Mouse (Mus musculus): ENCODE results near the gene Vmn1r215.
"Not testable (repeated sequence)": the region's sequence is repeated elsewhere in the genome, so short reads cannot be mapped to it uniquely, and the experiment has no call there.

Gene Vmn1r215

GRCm38 (mm10) chr13:23067725-23068124, at the start of gene Vmn1r215:
TSS of gene Vmn1r215 (plus strand) at chr13:23068025.
- DNase-seq (ENCODE audit: low read depth, low spot score): no peak

DNA sequence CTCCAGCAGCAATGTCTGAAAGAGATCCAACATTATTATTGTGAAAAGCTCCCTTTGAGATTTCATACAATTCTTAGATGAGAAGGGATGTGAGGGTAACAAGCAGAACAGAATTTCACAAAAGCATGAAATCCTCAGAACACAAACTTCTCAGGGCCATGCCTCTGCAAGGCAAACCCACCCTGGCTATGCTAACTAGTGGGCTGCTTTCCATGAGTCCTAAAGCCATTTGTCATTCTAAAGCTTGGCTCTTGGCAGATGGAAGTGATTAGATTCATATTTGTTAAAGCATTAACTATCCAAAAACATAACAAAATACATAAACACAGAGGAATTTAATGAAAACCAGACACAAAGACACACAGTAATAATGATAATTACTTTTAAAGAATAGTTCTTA, 49.7 kb upstream of the Vmn1r215 start:
- peak; percentile 5 for DNase-seq (ENCODE audit: low read depth, low spot score)

GRCm38 (mm10) chr13:23024812-23025211, 43.0 kb upstream of the Vmn1r215 start:
- DNase-seq (ENCODE audit: low read depth, low spot score): no peak

DNA sequence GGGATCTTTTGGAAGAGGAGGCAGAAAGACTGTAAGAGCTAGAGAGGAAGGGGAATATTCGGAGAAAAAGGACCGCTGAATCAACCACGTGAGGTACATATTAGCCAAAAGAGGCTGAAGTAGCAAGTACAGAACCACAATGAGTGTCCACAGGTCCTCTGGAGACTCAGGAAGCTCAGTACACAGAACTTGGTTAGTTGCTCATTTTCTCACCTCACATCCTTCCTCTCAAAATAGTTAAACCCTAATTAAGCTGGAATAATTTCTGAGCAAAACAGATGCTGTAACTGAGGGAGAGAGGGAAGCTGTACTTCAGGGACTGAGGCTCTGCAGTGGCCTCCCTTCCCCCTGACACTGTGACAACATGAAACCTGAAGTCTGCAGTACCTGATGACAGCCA, 37.7 kb upstream of the Vmn1r215 start, which contains the start of gene Vmn1r214:
Gene Vmn1r214, plus strand, starts transcription at position 301 of the 400 bp plus-strand sequence.
- no peak for DNase-seq (ENCODE audit: low read depth, low spot score)

DNA sequence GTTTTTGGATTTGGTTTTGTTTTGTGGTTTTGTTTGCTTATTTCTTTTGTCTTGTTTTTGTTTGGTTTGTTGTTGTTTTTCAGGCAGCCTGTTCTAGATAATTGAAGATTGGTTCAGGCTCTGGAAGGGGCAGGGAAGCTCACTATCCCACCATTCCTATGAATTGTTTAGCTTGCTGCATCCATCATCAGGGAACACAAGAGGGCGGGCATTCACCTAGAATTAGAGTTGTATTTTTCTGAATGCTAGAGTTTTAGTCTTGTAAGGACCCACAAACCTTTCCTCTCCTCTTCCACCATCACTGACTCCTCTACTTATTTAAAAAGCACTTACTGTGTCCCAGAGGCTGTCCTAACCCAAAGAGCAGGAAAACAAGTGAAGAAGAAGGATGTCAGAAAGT, 10.0 kb upstream of the Vmn1r215 start:
- DNase-seq (ENCODE audit: low read depth, low spot score): no peak

DNA sequence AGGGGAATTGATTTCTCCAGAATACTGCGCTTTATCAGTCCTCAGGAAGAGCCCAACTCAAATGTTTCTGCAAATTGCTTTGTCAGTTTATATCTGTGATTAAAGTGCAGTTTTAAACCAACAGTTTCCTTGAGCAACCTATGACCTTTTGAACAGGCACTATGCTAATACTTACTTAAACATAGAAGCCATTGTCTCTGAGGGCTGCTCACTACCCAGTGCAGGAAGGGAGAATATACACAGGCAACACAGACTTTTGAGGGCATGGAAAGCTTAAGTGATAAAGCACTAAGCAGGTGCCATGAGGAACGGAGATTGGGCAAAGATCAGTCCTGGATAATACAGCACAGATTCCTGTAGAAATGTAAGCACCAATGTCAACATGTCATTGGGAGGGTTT, 1.5 kb downstream of the Vmn1r215 start:
- DNase-seq (ENCODE audit: low read depth, low spot score): no peak

DNA sequence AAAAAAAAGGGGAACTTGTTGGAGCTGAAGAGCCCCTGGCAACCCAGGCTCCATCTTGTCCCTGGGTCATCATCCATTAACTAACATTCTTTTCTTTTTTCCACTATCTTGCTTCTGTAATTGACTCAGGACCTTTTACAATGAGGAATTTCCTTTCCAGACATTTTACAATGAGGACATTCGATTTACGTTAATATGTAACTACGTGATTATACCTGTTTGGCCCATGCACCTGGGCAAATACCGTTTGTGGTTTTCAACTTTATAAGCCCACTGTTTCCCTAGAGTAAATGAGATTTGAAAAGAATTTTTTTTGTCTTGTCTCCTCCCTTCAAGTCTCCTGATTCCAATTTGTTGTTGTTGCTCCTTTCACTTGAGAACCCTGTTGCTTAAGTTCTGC, 26.6 kb downstream of the Vmn1r215 start:
- DNase-seq (ENCODE audit: low read depth, low spot score): no peak

DNA sequence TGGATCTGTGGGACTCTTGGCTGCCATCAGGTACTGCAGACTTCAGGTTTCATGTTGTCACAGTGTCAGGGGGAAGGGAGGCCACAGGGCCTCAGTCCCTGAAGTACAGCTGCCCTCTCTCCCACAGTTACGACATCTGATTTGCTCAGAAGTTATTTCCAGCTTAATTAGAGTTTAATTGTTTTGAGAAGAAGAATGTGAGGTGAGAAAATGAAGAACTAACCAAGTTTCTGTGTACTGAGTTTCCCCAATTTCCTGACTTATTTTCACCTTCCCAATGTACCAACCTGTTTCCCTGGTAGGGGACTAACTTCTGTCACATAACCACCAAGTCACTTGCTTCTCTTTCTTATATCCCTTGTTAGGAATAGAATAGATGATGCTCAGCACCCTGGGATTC, 50.3 kb downstream of the Vmn1r215 start, which contains the start of gene Vmn1r217:
Gene Vmn1r217, minus strand, starts transcription at position 101 of the 400 bp plus-strand sequence.
- DNase-seq (ENCODE audit: low read depth, low spot score): not testable (repeated sequence)

DNA sequence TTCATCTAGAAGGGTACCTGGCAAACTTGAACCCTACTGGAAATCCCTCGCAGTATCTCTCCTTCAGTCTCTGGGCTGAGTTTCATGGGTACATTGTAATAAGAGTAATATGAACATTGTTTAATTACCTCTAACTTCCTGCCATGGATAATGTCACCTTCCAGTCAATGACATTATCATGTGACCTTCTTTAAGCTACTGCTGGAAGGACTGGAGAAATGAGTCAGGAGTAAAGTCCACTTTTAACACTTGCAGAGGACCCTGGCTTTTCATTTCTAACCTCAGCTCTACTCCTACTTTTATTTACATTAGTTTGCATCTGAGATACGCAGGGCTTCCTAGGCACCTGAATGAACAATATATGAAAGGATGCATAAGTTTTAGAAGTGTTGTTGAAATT, 52.8 kb downstream of the Vmn1r215 start:
- DNase-seq (ENCODE audit: low read depth, low spot score): no peak

Measured in forelimb bud, embryonic 11.5 days (tissue).